Mouse (Mus musculus): ENCODE results near the gene Ptpn23. TPM values are rescaled to one million over a fixed set of nuclear protein-coding genes. Genes with fewer than 3 reads are reported as not detected.

Gene Ptpn23
- polyA plus RNA-seq, 2 experiments, result 2.8 to 4.3 TPM

DNA sequence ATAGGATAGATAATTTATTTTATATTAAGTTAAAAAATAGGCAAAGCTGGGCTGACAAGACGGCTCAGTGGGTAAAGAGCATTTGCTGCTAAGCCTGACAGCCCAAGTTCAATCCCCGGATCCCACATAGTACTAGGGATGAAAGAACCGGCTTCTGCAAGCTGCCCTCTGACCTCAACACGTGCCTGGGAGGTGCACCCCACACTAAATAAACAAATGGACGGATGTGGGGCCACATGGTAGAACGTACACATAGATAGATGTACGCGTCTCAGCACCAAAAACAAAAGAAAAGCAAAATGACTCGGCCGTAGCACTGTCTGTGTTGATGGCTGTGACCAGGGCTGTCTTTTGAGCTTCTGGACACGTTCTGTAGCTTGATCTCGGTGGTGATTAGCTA lies 46.7 kb downstream of the Ptpn23 start:
- H3K4me3 ChIP-seq (ENCODE audit: insufficient read depth in 1 of 2, low read depth in 2 of 2, low read length in 2 of 2), result no peak overlapping the region
- no peak for TF ChIP-seq EP300 (IDR thresholded peaks at IDR 0.05; ENCODE audit: low read depth)
- TF ChIP-seq CTCF (IDR thresholded peaks at IDR 0.05; ENCODE audit: low read depth), result no peak
- H3K36me3 ChIP-seq (replicated peaks; ENCODE audit: control insufficient read depth, insufficient read depth, low read depth), result no peaks in the 10 kb centered on the region
- 0 out of 2 replicates have a peak, but pooled peaks have one; percentile 21 for ATAC-seq (ENCODE audit: insufficient read depth)
- no peak overlapping the region for H3K4me2 ChIP-seq (ENCODE audit: low read depth)
- no peak for DNase-seq (ENCODE audit: low read depth in 3 of 3, low spot score in 3 of 3)
- H3K27ac ChIP-seq, result no peak overlapping the region
- H3K9ac ChIP-seq (replicated peaks), result no peak overlapping the region
- no peaks in the 10 kb centered on the region for H3K9me3 ChIP-seq (ENCODE audit: control insufficient read depth, low read length)
- 67% methylated on average over 12 of the region's 12 CpGs for WGBS (ENCODE audit: insufficient replicate concordance)
- no peaks in the 10 kb centered on the region for H3K27me3 ChIP-seq (ENCODE audit: control insufficient read depth, insufficient read depth, low read length)
- peaks cover 0 to 4% of the 10 kb centered on the region in 2 experiments; a peak in 2 of 4 replicates for H3K4me1 ChIP-seq (replicated peaks; ENCODE audit: control insufficient read depth in 2 of 2, insufficient read depth in 2 of 2, low read length in 1 of 2)

DNA sequence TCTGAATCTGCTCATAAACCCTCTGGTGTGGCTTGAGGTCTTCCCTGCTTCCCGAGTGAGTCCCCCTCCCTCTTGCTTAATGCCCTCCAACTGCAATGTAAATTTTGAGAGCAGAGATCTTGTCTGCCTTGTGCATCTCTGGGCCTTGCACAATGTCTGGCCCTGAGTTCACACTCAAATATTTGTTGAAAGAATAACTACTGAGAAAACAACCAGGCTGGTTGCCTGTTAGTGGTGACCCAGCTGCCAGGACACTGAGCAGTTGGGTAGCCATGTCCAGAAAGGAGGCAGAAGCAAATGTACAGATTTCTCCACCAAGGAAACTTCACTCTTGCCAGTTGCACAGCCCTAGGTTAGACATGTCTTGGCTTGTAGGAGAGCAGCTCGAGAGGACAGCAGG lies 49.7 kb downstream of the Ptpn23 start:
- H3K4me2 ChIP-seq (ENCODE audit: low read depth), result no peak overlapping the region
- 66% methylated on average over 2 of the region's 2 CpGs for WGBS (ENCODE audit: insufficient replicate concordance)
- peak in 1 of 3 experiments; percentile 12 for DNase-seq (ENCODE audit: low read depth in 3 of 3, low spot score in 3 of 3)
- ATAC-seq (ENCODE audit: insufficient read depth), result peak; percentile 32; the same call in 1 of the 2 replicates
- H3K4me1 ChIP-seq (replicated peaks; ENCODE audit: control insufficient read depth in 2 of 2, insufficient read depth in 2 of 2, low read length in 1 of 2), result peaks cover 0 to 4% of the 10 kb centered on the region in 2 experiments; a peak in 2 of 4 replicates
- TF ChIP-seq CTCF (IDR thresholded peaks at IDR 0.05; ENCODE audit: low read depth), result no peak
- no peak for TF ChIP-seq EP300 (IDR thresholded peaks at IDR 0.05; ENCODE audit: low read depth)
- no peaks in the 10 kb centered on the region for H3K9me3 ChIP-seq (ENCODE audit: control insufficient read depth, low read length)
- H3K4me3 ChIP-seq (ENCODE audit: insufficient read depth in 1 of 2, low read depth in 2 of 2, low read length in 2 of 2), result no peak overlapping the region
- H3K36me3 ChIP-seq (replicated peaks; ENCODE audit: control insufficient read depth, insufficient read depth, low read depth), result no peaks in the 10 kb centered on the region
- H3K27me3 ChIP-seq (ENCODE audit: control insufficient read depth, insufficient read depth, low read length), result no peaks in the 10 kb centered on the region
- H3K27ac ChIP-seq, result no peak overlapping the region
- H3K9ac ChIP-seq (replicated peaks), result no peak overlapping the region

DNA sequence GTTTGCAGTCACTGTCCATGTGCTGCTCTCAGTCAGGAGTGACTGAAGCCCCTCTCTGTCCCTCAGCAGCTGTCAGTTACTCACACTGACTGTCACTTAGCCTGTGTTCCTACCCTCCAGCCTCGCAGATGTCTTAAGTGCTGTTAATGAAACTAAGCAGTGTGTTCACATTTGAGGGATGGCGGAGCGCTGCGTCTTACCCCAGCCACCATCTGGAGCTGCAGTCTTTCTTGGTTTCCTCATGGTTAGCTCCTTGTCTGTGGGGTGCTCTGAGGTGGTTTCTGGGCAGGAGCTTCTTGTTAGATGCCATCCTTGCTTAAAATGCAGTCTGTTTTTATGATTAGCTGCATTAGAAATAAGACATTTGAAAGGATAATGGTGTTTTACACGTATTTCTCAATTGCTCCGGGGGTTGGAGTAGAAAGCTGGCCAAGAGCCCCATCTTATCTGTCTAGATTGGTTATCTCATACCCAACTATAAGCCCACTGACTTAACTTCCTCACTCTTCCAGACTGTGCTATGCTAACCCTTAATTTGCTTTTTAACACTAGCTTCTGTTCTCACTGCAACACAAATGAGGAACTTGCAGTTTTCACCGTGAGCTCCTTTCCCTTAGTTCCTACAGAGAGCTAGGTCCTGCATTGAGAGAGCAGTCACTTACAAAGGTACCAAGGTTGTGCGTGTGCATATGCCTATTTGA lies 55.9 kb downstream of the Ptpn23 start:
- no peak overlapping the region for H3K4me3 ChIP-seq (ENCODE audit: insufficient read depth in 1 of 2, low read depth in 2 of 2, low read length in 2 of 2)
- no peaks in the 10 kb centered on the region for H3K9me3 ChIP-seq (ENCODE audit: control insufficient read depth, low read length)
- no peak overlapping the region for H3K27ac ChIP-seq
- peaks cover 3 to 17% of the 10 kb centered on the region in 2 experiments; a peak in 3 of 4 replicates for H3K4me1 ChIP-seq (replicated peaks; ENCODE audit: control insufficient read depth in 2 of 2, insufficient read depth in 2 of 2, low read length in 1 of 2)
- H3K27me3 ChIP-seq (ENCODE audit: control insufficient read depth, insufficient read depth, low read length), result no peaks in the 10 kb centered on the region
- TF ChIP-seq EP300 (IDR thresholded peaks at IDR 0.05; ENCODE audit: low read depth) (no peak), CTCF (IDR thresholded peaks at IDR 0.05; ENCODE audit: low read depth) (no peak)
- 32% methylated on average over 8 of the region's 8 CpGs for WGBS (ENCODE audit: insufficient replicate concordance)
- no peak overlapping the region for H3K4me2 ChIP-seq (ENCODE audit: low read depth)
- no peak for ATAC-seq (ENCODE audit: insufficient read depth)
- no peak for DNase-seq (ENCODE audit: low read depth in 3 of 3, low spot score in 3 of 3)
- no peaks in the 10 kb centered on the region for H3K36me3 ChIP-seq (replicated peaks; ENCODE audit: control insufficient read depth, insufficient read depth, low read depth)
- no peak overlapping the region for H3K9ac ChIP-seq (replicated peaks)

DNA sequence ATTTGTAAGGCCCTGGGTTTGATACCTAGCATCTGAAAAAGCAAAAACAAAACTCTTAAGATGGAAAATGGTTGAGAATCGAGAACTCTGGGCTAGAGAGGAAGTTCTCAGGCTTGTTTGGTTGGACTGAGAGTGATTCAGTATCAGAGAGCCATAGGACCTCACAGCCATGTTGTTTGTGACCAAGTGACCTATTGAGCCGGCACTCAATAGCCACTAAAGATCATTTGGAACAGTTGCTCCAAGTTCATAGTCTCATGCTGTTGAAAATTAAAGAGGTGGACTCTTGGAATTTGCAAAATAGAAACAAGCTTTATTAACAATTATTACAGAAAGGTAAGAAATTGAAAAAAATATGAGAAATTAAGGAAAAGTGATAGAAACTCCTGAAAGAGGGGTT lies 56.7 kb downstream of the Ptpn23 start:
- no peak overlapping the region for H3K4me3 ChIP-seq (ENCODE audit: insufficient read depth in 1 of 2, low read depth in 2 of 2, low read length in 2 of 2)
- 45% methylated on average over 2 of the region's 2 CpGs for WGBS (ENCODE audit: insufficient replicate concordance)
- ATAC-seq (ENCODE audit: insufficient read depth), result no peak
- H3K36me3 ChIP-seq (replicated peaks; ENCODE audit: control insufficient read depth, insufficient read depth, low read depth), result no peaks in the 10 kb centered on the region
- H3K9me3 ChIP-seq (ENCODE audit: control insufficient read depth, low read length), result no peaks in the 10 kb centered on the region
- no peak overlapping the region for H3K4me2 ChIP-seq (ENCODE audit: low read depth)
- peaks cover 3 to 17% of the 10 kb centered on the region in 2 experiments; a peak in 2 of 4 replicates for H3K4me1 ChIP-seq (replicated peaks; ENCODE audit: control insufficient read depth in 2 of 2, insufficient read depth in 2 of 2, low read length in 1 of 2)
- no peaks in the 10 kb centered on the region for H3K27me3 ChIP-seq (ENCODE audit: control insufficient read depth, insufficient read depth, low read length)
- H3K9ac ChIP-seq (replicated peaks), result no peak overlapping the region
- no peak for DNase-seq (ENCODE audit: low read depth in 3 of 3, low spot score in 3 of 3)
- TF ChIP-seq EP300 (IDR thresholded peaks at IDR 0.05; ENCODE audit: low read depth) (no peak), CTCF (IDR thresholded peaks at IDR 0.05; ENCODE audit: low read depth) (no peak)
- H3K27ac ChIP-seq, result no peak overlapping the region

DNA sequence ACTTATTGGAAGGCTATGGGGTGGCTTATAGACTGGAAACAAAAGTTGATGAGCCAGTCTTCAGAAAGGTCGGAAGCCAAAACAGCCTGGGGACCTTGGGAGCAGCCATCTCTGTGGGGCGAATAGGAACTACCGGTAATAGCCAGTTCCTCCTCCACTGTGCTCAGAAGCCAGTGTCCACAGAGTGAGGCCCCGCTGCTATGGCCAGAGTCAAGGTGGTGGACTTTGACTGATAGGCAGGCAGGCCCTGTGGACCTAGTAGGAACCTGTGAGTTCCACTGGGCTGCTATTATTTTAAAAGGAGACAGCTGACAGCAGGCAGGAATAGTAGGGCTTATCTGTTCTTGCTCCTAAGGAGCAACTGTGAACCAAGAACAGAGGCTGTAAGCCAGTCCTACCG lies 57.4 kb downstream of the Ptpn23 start:
- DNase-seq (ENCODE audit: low read depth in 3 of 3, low spot score in 3 of 3), result no peak
- Histone ChIP-seq H3K4me2 (ENCODE audit: low read depth) (no peak overlapping the region), H3K4me3 (ENCODE audit: insufficient read depth in 1 of 2, low read depth in 2 of 2, low read length in 2 of 2) (no peak overlapping the region), H3K27me3 (ENCODE audit: control insufficient read depth, insufficient read depth, low read length) (no peaks in the 10 kb centered on the region), H3K9ac (replicated peaks) (no peak overlapping the region), H3K9me3 (ENCODE audit: control insufficient read depth, low read length) (no peaks in the 10 kb centered on the region), H3K4me1 (replicated peaks; ENCODE audit: control insufficient read depth in 2 of 2, insufficient read depth in 2 of 2, low read length in 1 of 2) (peaks cover 3 to 17% of the 10 kb centered on the region in 2 experiments; a peak in 2 of 4 replicates), H3K36me3 (replicated peaks; ENCODE audit: control insufficient read depth, insufficient read depth, low read depth) (no peaks in the 10 kb centered on the region), H3K27ac (no peak overlapping the region)
- ATAC-seq (ENCODE audit: insufficient read depth), result peak; percentile 50; the same call in 1 of the 2 replicates
- no peak for TF ChIP-seq EP300 (IDR thresholded peaks at IDR 0.05; ENCODE audit: low read depth)
- no peak for TF ChIP-seq CTCF (IDR thresholded peaks at IDR 0.05; ENCODE audit: low read depth)
- WGBS (ENCODE audit: insufficient replicate concordance), result 38% methylated on average over 5 of the region's 5 CpGs
